Mouse (Mus musculus): ENCODE measurements around the gene Slc18b1. TPM values are rescaled to one million over a fixed set of nuclear protein-coding genes. Genes with fewer than 3 reads are reported as not detected.
"Not testable (repeated sequence)": the region's sequence is repeated elsewhere in the genome, so short reads cannot be mapped to it uniquely, and the experiment has no call there.

The Slc18b1 gene
- 21.6 and 37.4 TPM in 2 replicates for polyA plus RNA-seq (2012; rRNA removed)

DNA sequence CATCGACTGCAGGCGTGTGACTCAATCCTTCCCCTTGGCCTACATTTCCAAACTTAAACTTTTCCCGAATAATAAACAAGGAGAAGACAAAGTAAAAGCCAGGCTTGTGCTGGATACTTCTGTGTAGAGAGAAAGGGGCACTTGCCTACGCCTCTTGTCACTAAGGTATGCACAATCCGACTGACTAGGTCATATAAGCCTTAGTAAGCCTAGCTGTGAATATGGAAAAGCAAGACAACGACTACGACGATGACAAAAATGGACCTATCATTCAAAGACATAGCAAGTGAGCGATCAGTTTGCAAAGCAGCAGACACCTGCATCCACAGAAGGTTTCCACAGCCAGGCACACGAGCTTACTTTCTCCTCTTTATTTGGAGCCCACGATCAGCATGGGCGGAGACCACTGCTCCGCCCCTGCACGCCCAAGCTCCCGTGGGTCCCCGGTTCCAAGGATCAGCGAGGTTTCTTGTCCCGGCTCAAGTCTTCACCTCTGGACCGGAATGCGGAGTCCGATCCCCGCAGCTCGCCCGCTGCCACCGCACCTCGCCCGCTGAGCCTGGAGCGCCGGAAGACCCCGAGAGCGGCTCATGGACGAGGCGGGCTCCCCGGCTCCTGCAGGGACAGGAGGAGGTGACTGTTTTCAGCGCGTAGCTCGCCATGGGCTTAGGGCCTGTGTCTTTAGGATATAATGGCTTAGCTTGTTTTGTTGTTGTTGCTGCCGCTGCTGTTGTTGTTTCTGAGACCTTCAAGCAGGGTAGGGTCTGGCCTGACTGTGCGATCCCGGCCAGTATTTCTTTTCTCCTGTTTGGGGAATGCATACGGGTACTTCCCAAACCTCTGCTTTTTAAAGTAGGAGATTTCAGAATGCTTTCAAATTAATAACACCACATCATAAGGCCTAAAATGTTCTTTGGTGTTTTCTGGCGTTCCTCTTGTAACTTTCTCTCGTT, at the start of gene Slc18b1:
Slc18b1 (plus strand) TSS at position 436 of the 953 bp plus-strand sequence.
- 3% methylated on average over 43 of the region's 43 CpGs for WGBS
- no peak for DNase-seq (ENCODE audit: low read depth, low spot score)

DNA sequence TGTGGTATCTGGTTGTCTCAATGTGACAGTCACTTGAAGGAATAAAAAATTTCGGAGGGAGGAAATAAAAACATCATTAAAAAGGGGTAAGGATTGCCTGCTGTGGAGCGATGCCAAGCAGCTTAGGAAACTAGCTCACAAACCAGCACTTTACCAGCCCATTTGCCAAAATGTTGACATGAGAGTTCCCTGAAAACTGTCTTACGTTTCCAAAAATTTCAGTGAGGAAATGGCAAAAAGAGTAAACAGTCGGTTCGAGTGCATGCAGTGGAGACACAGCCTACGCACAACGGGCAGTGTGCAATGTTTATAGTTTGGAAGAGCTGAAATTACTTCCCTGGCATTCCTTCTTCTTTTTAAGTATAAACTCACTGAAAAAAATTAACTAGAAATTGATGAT, 42.6 kb upstream of the Slc18b1 start:
- DNase-seq (ENCODE audit: low read depth, low spot score): no peak
- WGBS: 54% methylated on average over 7 of the region's 7 CpGs

DNA sequence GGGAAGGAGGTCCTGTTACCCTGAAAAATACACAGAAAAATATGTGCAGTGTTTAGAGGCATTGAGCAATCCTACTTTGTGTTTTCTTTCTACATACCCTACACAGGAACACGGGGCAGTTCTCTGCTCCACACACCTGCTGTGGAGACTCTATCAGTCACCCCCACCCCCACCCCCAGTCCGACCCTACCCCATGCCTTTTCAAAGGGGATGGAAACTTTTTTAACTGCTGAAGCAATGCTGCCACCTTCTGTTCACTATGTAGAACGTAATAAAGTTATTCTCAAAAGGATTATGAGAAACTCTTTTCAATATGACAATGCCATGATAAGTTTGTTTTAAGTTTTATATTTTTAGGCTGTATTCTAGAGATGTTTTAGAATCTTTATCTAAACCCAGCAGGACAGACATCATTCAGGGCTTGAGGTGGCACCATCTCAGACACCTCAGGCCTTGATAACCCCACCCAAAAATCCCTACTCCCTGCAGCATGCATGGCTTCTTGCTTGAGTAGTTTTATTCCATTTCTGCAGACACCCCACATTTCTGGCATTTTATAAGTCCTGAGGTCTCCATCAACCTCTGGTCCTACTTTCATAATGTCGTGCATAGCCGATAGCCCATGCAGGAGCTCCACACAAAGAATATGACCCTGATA, 19.4 kb upstream of the Slc18b1 start:
- WGBS: 30% methylated on average over 5 of the region's 5 CpGs
- no peak for DNase-seq (ENCODE audit: low read depth, low spot score)

DNA sequence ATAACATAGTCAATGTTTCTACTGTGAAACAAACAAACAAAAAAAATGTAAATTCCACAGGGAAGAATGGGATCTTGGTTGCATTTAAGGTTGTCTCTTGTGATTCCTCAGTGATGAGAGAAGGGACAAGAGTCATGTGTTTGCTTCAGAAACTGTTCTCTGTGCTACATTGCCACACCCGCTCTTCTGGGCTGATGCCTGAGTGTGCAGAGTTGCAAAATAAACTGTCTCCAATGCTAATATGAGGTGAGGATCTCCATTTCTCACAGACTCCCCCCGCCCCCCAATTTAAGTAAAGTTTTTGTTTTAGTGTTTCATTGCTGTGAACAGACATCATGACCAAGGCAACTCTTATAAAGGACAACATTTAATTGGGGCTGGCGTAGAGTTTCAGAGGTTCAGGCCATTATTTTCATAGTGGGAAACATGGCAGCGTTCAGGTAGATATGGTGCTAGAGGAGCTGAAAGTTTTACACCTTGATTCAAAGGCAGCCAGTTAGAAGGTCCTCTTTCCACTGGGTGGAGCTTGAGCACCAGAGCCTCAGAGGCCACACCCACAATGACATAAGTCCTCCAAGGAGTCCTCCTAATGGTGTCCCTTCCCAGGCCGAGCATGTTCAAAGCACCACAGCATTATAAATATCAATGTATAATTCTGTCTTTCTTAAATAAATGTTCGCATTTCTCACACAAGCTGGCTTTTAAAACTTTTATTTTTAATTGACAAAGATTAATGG, 16.1 kb upstream of the Slc18b1 start:
- DNase-seq (ENCODE audit: low read depth, low spot score): no peak
- 71% methylated on average over 6 of the region's 6 CpGs for WGBS

DNA sequence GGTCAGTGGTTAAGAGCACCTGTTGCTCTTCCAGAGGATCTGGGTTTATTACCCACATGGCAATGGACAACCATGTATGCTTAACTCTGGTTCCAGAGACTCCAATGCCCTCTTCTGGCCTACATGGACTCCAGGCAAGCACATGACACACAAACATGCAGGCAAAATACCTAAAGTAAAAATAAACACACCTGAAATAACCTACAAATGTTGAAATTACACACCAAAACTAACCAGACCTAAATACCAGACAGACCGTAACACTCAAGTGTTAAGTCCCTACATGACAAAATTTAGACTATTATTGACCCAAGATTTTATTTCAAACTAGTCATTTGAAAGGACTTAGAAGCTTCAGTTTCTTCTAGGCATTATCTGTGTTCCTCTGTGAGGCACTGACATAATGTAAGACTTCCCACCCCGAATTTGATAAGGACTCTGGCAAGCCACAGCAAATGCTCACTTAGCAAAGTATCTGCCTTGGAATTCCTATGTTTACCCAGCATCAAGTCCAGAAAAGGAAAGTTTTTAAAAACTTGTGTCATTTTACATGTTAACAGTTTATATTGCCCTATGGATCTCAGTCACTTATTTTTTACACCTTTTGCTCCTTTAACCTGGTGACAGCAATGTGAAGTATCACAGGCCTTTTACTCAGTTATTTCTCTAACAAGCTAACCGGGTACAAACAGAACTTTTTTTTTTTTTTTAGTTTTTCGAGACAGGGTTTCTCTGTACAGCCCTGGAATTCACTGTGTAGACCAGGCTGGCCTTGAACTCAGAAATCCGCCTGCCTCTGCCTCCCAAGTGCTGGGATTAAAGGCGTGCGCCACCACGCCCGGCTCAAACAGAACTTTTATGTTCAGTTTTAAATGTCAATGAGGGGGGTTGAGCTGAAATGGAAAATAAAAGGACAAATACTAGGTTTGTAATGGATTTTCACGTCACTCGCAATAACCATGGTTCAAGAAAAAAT, 14.7 kb upstream of the Slc18b1 start:
- no peak for DNase-seq (ENCODE audit: low read depth, low spot score)
- 76% methylated on average over 11 of the region's 11 CpGs for WGBS

DNA sequence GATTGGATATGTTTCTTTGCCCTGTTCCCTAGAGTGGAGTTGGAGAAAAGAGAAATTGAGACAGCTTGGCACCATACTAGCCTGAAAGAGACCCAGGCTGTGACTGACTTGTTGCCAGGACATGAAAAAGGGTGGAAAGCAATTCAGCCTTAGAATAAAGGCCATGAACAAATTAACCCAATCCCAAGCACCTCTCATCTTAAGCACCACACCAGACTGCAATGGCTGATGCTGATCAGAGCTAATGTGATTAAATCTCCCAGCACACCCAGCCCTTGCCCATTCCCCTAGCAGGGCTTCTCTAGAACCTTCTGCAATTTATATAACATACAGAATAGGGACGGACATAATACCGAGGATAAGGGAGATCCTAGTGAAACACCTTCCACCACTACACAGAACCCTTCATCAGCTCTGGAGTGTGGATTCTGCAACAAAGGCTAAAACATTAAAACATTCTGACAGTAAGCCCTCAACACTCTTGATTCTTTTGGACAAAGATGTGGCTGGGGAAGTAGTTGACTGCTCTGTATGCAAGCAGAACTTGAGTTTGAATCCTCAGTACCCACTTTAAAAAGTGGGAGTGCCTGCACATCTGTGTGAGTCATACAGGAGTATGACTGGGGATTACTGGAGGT, 13.8 kb upstream of the Slc18b1 start:
- WGBS: 45% methylated on average over 2 of the region's 2 CpGs
- no peak for DNase-seq (ENCODE audit: low read depth, low spot score)

DNA sequence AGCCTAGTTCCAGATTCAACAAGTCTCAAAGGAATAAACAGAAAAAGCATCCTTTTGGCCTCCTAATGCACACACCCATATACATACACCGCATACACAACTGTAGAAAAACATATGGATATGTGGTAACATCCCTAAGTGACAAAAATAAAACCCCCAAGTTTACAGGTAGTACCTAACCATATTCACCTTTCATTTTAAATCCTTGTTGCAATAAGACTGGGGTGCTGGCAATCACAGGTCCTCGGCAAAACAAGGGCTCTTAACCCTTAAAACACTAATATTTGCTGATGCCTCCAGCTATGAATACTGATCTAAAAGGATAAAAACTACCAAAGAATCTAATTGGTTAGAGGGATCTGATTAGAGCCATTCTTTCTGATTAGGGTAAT, 13.3 kb upstream of the Slc18b1 start:
- WGBS: 37% methylated on average over 2 of the region's 2 CpGs
- DNase-seq (ENCODE audit: low read depth, low spot score): no peak

DNA sequence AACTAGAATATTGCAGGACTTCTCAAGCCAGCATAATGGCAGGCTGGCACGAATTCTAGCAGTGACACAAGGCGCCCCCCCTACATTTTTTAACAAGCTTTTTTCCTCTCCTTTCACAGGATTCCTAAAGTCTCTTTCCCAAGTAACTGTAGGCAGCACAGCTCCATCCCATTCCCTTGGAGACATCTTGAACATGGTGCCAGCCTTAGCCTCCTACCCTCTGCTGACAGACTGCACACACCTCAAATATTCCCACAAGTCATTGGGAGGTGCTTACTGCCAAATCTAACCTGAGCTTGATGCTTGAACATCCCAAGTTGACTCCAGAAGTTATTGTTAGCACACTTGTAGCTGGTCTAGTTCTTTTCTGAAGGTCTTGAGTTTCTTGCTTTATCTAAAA, 12.7 kb upstream of the Slc18b1 start:
- DNase-seq (ENCODE audit: low read depth, low spot score): no peak
- 62% methylated on average over 2 of the region's 2 CpGs for WGBS

DNA sequence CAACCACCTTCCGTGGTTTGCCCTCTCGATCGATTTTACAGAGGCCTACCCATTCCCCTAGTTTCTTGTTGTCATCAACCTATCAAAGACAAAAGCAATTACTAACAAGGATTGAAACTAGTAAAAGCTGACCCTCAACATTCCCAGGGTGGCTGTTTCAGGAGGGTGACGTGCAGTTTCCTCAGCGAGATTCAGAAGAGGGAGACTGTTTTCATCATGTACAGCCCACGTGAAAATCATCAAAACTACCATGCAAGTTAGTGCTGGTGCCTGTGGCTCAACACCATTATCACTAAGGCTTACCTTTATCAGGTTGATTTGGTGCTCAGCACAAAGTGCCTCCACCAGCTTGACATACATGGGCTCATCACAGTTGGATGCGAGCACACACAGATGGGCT, 11.2 kb upstream of the Slc18b1 start:
- not testable (repeated sequence) for DNase-seq (ENCODE audit: low read depth, low spot score)
- 46% methylated on average over 7 of the region's 7 CpGs for WGBS

DNA sequence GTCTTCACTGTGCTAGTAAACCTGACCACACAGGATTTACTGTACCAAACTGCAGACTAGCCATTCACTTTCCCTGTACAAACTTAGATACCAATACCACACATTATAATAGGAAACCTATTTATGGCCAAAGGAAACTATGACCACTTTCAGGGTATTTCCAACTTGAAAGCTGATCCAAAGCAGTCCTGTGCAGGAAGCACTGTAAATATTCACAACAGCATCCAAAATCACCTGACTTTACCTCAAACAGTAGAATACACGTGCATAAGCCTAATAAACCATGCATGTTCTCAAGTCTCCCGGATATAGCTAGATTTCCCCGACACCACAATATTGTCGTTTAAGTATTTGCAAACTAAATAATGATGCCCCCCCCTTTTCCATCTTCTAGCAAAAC, 10.7 kb upstream of the Slc18b1 start:
- 3% methylated on average over 4 of the region's 4 CpGs for WGBS
- no peak for DNase-seq (ENCODE audit: low read depth, low spot score)

DNA sequence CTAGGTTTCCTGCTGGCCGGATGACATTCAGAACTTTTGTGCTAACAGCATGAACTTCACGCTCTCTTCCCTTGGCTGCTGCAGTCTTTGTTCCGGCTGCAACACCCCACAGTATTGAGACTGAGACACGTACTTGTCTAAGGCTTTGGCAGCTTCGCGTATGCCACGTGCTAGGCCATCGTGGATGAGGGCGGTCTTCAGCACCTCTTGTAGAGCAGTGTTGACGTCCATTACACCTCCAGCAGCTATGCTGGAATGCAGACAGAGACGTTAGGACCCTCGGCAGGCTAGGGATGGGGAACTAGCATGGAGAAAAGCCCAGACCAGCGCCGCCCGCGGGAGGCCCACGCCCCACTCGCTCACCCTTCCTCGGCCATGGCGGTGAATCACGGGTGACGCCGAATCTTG, 10.2 kb upstream of the Slc18b1 start:
- DNase-seq (ENCODE audit: low read depth, low spot score): not testable (repeated sequence)
- under 1% methylated on average over 23 of the region's 23 CpGs for WGBS

DNA sequence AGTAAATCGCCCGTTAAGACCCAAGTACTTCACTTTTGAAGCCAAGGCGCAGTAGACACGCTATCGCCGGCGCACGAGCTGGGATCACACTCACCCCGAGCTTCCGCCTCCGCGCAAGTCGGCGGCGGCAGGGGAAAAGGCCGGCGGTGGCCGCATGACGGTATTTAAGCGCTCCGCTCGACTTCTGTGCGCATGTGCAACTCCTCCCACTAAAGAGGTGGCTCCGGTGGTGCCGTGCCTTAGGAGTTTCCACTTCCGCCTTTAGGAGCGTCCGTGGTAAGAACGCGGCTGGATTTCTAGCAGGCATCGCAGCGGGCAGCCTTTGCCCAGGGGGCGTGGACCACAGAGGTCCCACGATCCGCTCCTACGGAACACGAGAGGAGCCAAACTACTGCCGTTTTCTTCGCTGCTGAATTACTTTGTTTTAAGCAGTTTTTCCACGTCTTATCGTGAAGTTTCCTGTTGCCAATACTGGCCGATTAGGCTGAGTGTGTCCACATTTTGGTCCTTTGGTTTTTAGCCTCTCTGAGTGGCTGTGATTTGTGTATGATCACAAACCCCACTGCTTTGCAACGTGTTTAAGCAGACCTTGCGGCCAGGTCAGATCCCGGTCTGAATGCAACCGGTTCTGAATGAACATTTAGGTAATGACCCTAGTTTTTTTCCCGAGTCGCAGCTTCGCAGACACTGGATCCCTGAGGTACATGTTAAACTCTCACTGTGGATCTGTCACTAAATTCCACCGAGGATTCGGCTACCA, 9.5 kb upstream of the Slc18b1 start, which contains the start of gene Rps12:
Rps12 (minus strand) TSS at position 214 of the 760 bp plus-strand sequence.
- WGBS: under 1% methylated on average over 51 of the region's 51 CpGs
- DNase-seq (ENCODE audit: low read depth, low spot score): peak; percentile 81

DNA sequence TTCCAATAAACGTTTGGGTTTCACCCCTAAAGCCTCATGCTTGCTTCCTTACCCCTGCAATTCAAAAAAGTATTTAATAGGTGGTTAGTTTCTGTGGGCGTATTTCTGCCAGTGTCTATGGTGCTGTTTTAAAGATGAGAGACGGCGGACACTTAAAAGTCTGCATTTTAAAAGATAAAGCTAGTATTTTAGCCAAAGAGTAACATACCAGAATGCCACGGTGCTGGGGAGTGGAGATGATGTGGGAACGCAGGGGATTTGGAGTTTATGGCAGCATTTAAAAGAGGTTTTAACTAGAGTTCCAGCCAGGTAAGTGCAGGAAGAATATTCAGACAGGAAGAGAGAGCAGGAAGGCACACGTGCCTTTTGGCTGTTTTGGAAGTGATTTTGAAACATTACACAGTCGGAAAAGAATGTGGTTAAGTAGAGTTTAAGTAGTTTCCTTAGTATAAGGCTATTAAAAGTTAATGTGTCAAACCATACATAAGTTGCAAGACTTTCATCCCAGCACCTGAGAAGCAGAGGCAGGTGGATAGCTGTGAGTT, 8.7 kb upstream of the Slc18b1 start:
- DNase-seq (ENCODE audit: low read depth, low spot score): no peak

DNA sequence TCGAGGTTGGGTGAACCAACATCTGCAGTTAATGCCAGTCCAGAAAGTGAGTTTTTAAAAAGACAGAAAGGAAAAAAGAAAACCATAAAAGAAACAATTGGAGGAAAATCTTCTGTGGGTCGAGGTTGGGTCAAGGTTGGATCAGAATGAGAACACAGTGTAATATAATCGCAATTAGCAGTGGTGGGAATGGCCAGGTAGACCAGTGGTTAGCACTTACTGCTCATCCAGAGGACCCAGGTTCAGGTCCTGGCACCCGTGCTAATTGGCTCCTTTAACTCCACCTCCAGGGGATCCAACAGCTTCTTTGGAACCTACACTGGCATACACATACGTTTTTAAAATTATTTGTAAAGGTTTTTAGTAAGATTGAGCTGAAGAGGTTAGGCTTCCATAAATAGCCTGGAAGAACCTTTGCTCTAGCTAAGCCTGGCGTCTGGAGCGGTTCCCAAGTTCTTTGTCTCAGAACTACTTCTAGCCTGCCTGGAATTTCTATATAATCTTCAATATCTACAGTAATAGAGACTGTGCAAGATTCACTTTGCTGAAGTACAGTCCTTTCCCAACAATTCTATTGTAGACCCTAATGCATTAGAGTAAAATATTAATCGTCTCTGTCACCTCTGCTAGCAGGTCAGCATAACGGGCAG, 790 bp upstream of the Slc18b1 start:
- no peak for DNase-seq (ENCODE audit: low read depth, low spot score)
- WGBS: 45% methylated on average over 9 of the region's 9 CpGs

More for the DNA sequence above, 8.7 kb upstream of the Slc18b1 start:
- WGBS: 1% methylated on average over 8 of the region's 8 CpGs

DNA sequence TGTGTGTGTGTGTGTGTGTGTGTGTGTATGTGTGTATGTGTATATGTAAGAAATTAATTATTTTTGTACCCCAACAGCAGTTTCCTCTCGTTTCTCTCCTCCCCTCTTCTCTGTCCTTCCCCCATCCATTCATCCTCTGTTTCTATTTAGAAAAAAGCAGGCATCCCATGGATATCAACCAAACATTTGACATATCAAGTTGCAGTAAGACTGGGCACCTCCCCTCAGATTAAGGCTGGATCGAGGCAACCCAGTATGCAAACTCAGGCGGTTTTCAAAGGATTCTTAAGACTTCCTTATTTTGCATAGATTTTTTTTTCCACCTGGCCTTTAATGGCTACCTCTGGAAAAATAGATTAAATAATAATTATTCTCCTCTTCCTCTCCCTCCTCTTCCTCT, 820 bp downstream of the Slc18b1 start:
- WGBS: 5% methylated on average over 3 of the region's 3 CpGs
- no peak for DNase-seq (ENCODE audit: low read depth, low spot score)

DNA sequence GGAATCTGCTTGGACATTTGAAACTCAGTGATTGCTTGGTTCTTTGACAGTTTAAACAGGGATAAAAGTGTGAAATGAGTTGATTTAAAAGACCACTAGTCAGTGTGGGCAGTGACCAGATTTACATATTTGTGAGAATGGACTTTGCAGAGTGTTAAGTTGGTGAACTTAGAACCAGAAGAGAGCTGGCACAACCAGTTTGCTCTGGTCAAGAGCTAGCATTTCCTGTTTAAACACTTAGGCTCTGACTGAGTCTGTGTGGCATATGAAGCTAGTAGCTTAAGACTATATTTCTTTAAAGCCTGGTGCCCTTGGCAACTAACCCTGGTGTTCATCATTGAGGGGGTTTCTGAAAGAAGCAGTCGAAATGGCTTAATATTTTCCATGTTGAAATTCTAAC, 1.4 kb downstream of the Slc18b1 start:
- DNase-seq (ENCODE audit: low read depth, low spot score): no peak
- WGBS: 53% methylated on average over 1 of the region's 1 CpGs

DNA sequence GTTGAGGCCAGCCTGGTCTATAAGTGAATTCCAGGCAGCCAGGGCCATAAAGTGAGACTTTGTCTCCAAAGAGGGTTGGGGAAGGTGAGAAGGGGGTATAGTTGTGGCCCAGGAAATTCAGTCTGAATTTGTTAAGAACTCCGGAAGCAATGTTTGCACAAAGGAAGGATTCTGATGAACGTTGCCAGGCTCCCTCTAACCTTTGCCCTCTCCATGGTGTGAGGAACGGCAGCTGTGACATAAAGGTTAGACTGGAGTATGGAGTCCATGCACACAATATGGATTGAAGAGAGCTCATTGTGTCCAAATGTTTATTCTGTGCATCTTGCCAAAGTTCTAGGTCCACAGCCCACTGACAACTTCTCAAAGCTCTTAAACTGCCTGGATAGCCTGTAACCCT, 3.1 kb downstream of the Slc18b1 start:
- WGBS: 17% methylated on average over 3 of the region's 3 CpGs
- no peak for DNase-seq (ENCODE audit: low read depth, low spot score)

Data from large intestine, adult 2 months (tissue).